Mouse (Mus musculus) midbrain, embryonic 15.5 days (tissue): ENCODE results near the gene Bco2. TPM values are rescaled to one million over a fixed set of nuclear protein-coding genes. Genes with fewer than 3 reads are reported as not detected.

ENCODE experiments used
- ATAC-seq: fragments of 200-750 bp; cut with Nextera tagmentation; replicated peaks from 2 replicates; pipeline ENCODE4 v1.8.0; 2017; ENCODE audit warnings: moderate TSS enrichment
- H3K27ac ChIP-seq: fragments of 300-500 bp; sonication (generic); 2 replicates; pipeline ENCODE4 v1.5.1; 2015; ENCODE audit warnings: mild to moderate bottlenecking, inconsistent platforms
- H3K27me3 ChIP-seq: fragments of 300-500 bp; sonication (generic); replicated peaks from 2 replicates; pipeline ENCODE4 v1.6.1; 2015; ENCODE audit warnings: inconsistent platforms
- H3K36me3 ChIP-seq: fragments of 300-500 bp; sonication (generic); replicated peaks from 2 replicates; pipeline ENCODE4 v1.6.1; 2015; ENCODE audit warnings: inconsistent platforms
- H3K4me1 ChIP-seq: fragments of 300-500 bp; sonication (generic); 2 replicates; pipeline ENCODE4 v1.6.1; 2015; ENCODE audit warnings: inconsistent platforms
- H3K4me2 ChIP-seq: fragments of 300-500 bp; sonication (generic); 2 replicates; pipeline ENCODE4 v1.6.1; 2015; ENCODE audit warnings: inconsistent platforms, mild to moderate bottlenecking, moderate library complexity
- H3K4me3 ChIP-seq: fragments of 300-500 bp; sonication (generic); 2 replicates; pipeline ENCODE4 v1.5.1; 2015; ENCODE audit warnings: mild to moderate bottlenecking, inconsistent platforms
- H3K9ac ChIP-seq: fragments of 300-500 bp; sonication (generic); 2 replicates; pipeline ENCODE4 v1.6.1; 2015; ENCODE audit warnings: mild to moderate bottlenecking, inconsistent platforms
- H3K9me3 ChIP-seq: fragments of 300-500 bp; sonication (generic); 2 replicates; pipeline ENCODE4 v1.6.1; 2016; ENCODE audit warnings: inconsistent platforms
- WGBS: fragments of 180-500 bp; shearing (Covaris S2); methylation state at CpG from one replicate; pipeline ENCODE4 v1.1.7; 2015; ENCODE audit warnings: mixed read lengths; 5-methylcytosine and 5-hydroxymethylcytosine counted together
- polyA plus RNA-seq: library from polyadenylated mRNA; unstranded; fragments of >200 nt; fragmentation: Nextera tagmentation; extraction: Ambion mirVana; gene quantifications from 2 replicates; pipeline ENCODE4 v1.2.1, GENCODE M21; 2015

The Bco2 gene
- polyA plus RNA-seq, result 0.31 and 0.45 TPM in 2 replicates

DNA sequence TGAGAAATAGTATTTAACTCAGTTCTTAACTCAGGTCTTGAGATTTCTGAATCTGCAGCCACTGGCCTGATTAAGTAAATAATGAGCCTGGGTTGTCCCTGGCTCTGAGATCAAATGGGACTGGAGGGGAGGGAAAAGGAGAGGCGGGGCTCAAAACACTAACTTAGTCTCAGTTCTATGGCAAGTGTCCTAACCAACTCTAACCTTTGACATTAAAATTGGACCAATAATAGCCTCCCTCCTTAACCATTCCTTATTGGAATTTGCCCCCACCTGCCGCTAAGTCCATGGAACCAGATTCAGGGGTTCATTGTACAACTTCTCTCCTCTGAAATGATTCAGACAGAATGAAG lies at the start of gene Bco2:
Gene Bco2, minus strand, starts transcription at position 88 of the 353 bp plus-strand sequence.
- 15% methylated on average over 2 of the region's 2 CpGs for WGBS
- Histone ChIP-seq H3K4me1 (peaks cover 16% of the 10 kb centered on the region), H3K4me2 (peak within 1 kb of the TSS; percentile 46), H3K27ac (peak within 1 kb of the TSS; percentile 81), H3K4me3 (peak within 1 kb of the TSS; percentile 28), H3K9me3 (no peaks in the 10 kb centered on the region), H3K36me3 (no peaks in the 10 kb centered on the region), H3K27me3 (no peaks in the 10 kb centered on the region), H3K9ac (peak within 1 kb of the TSS; percentile 37; the same call in 1 of the 2 replicates)
- peak; percentile 56 for ATAC-seq

DNA sequence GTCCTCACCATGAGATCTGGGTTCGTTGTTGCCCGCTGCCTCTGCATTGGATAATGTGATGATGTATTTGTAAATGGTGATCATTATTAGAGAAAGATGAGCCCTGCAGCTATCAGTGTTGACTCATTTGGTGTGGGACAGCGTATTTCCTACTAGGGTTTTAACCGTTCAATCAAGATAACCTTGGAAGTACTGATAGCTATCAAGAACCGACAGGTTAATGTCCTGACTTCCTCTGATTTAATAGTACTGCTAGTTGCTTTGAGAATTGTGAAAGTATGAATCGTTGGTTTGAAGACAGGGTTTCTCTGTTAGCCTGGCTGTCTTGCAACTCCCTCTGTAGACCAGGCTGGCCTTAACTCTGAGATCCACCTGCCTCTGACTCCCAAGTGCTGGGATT lies 49.4 kb upstream of the Bco2 start:
- Histone ChIP-seq H3K9me3 (no peaks in the 10 kb centered on the region), H3K36me3 (peaks cover 20% of the 10 kb centered on the region; the same call in 1 of the 2 replicates), H3K9ac (peak overlapping the region; percentile 90), H3K27me3 (no peaks in the 10 kb centered on the region), H3K27ac (peak overlapping the region; percentile 90), H3K4me3 (peak overlapping the region; percentile 77), H3K4me2 (peak overlapping the region; percentile 83), H3K4me1 (peaks cover 31% of the 10 kb centered on the region)
- WGBS, result 4% methylated on average over 6 of the region's 6 CpGs
- 0 out of 2 replicates have a peak, but pooled peaks have one; percentile 4 for ATAC-seq

DNA sequence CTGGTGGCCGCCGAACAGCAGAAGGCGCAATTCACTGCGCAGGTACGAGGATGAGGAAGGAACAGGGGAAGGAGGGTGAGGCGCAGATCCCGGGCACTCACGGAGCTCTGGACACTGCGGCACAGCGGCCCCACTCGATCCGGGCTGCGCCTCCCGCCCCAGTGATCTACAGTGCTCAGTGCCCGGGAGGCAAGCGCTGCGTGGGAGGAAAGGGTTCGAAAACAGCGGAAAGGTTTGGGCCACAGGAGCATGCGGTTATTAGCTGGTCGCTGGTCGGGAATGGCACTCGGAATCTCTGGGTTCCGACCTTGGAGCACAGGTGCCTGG lies 49.0 kb upstream of the Bco2 start:
- Histone ChIP-seq H3K4me1 (peaks cover 31% of the 10 kb centered on the region), H3K9me3 (no peaks in the 10 kb centered on the region), H3K4me2 (peak overlapping the region; percentile 83), H3K36me3 (peaks cover 23% of the 10 kb centered on the region; the same call in 1 of the 2 replicates), H3K4me3 (peak overlapping the region; percentile 77), H3K9ac (peak overlapping the region; percentile 90), H3K27me3 (no peaks in the 10 kb centered on the region), H3K27ac (peak overlapping the region; percentile 90)
- ATAC-seq, result peak; percentile 92
- 1% methylated on average over 24 of the region's 24 CpGs for WGBS

DNA sequence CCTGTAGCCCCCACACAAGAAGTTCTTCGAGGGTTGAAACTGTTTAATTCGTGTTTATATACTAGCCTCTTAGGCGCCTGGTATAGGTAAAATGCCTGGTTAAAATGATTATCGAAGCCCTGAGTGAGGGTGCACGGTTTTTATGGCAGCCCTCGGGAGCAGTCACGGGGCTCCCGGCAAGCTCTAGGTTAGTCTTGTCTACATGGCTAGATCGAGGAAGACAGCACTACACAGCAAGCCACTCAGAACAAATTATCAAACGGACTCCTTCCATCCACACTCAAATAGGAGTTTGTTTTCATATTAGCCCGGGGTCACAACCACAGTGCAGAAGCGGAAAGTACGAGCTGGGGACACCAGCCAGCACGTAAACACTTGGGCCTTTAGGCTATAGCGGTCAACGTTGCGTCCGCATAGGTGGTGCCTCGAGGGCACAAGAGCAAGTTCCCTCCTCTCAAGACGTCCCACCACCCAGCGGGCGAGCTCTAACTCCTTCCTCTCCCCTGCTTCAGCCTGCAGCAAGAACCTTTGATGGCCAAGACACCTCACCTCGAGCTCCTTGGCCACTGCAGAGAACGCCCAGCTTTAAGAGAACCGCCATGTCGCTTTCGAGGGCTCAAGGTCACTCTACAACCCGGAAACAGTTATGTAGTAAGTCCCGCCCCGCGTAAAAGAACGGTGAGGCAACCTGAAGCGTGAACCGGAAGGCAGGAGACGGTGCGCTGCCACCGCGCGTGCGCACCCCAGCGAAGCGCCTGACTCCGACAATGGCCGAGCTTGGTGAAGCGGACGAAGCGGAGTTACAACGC lies 48.4 kb upstream of the Bco2 start, which contains the start of the genes Sdhd and Timm8b:
Gene Sdhd, minus strand, starts transcription at position 624 of the 809 bp plus-strand sequence.
Gene Timm8b, plus strand, starts transcription at position 722 of the 809 bp plus-strand sequence.
- H3K27me3 ChIP-seq, result no peaks in the 10 kb centered on the region
- H3K9me3 ChIP-seq, result no peaks in the 10 kb centered on the region
- H3K9ac ChIP-seq, result peak within 1 kb of the TSS; percentile 90
- H3K4me1 ChIP-seq, result peaks cover 31% of the 10 kb centered on the region
- H3K36me3 ChIP-seq, result peaks cover 27% of the 10 kb centered on the region
- peak within 1 kb of the TSS; percentile 90 for H3K27ac ChIP-seq
- H3K4me3 ChIP-seq, result peak within 1 kb of the TSS; percentile 77
- peak within 1 kb of the TSS; percentile 83 for H3K4me2 ChIP-seq
- peak; percentile 98 for ATAC-seq
- WGBS, result 1% methylated on average over 48 of the region's 48 CpGs

DNA sequence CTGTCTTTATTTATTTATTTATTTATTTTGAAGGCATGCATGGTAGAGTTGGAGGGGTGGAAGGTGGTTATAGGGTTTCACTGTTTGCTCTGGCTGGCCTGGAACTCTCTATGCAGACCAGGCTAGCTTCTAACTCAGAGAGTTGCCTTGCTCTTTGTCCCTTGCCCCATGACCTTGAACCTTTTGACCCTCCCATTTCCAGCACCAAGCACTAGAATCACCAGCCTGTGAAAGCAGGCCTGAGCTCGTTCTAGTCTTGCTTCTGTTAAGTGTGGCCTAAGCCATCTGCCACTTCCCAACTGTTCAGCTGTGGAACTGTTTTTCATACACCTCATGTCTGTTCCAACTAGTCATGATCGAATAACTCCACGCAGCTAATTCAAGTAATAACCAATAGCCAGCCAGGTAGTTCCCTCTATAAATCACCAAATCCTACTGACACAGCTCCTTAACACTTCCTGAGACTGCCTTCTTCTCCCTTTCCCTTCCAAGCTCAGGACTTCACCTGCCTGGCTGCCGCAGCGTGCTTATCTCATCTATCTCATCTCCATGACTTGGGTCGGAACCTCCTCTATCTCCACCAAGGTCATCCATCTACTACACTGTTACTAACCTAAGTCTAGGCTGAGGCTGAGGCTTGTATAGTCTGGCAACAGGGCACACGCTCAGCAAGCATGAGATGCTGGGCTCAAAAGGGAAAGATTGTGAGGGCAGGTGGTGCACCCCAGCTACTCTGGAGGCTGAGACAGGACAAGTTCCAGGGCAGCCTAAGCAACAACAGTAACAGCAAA lies 47.3 kb upstream of the Bco2 start:
- Histone ChIP-seq H3K9me3 (no peaks in the 10 kb centered on the region), H3K27ac (no peak overlapping the region), H3K36me3 (peaks cover 31% of the 10 kb centered on the region), H3K4me1 (peaks cover 31% of the 10 kb centered on the region), H3K9ac (no peak overlapping the region), H3K4me3 (peak overlapping the region; percentile 77), H3K4me2 (peak overlapping the region; percentile 83), H3K27me3 (no peaks in the 10 kb centered on the region)
- 91% methylated on average over 7 of the region's 7 CpGs for WGBS
- no peak for ATAC-seq

DNA sequence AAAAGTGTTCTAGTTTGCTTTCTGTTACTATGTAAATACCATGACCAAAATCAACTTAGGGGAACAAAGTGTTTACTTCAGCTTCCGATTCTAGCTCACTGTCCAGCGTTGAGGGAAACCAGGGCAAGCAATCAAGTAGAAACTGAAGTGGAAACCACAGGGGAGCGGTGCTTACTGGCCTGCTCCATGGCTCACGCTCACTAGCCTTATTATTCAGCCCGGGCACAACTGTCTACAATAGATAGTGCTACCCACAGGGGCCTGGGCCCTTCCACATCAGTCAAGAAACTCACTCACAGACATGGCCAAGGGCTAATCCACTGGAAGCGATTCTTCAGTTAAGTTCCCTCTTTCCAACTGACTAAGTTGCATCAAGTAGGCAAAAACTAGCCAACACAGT lies 46.6 kb upstream of the Bco2 start:
- peaks cover 36% of the 10 kb centered on the region for H3K36me3 ChIP-seq
- no peak overlapping the region for H3K9ac ChIP-seq
- peaks cover 31% of the 10 kb centered on the region for H3K4me1 ChIP-seq
- no peak overlapping the region for H3K27ac ChIP-seq
- no peak overlapping the region for H3K4me2 ChIP-seq
- no peaks in the 10 kb centered on the region for H3K27me3 ChIP-seq
- ATAC-seq, result no peak
- no peaks in the 10 kb centered on the region for H3K9me3 ChIP-seq
- WGBS, result 79% methylated on average over 6 of the region's 6 CpGs
- H3K4me3 ChIP-seq, result no peak overlapping the region

DNA sequence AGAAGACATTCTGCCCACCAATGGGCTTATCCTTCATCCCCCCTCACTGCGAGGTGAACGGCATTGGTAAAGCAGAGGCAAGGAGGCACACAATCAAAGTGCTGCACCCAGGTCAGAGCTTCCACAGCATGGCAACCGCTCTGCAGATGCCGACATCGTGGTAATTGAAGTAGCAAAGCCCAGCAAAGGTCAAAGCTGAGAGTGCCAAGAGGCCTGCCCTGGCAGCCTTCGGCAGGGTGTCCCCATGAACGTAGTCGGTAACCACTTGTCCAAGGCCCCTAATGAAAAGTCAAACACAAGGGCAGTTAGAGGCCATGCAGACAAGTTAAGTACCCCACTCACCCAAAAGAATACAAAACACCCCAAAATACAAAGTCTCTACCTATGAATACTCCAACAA lies 42.0 kb upstream of the Bco2 start:
- no peak for ATAC-seq
- peaks cover 6% of the 10 kb centered on the region for H3K4me1 ChIP-seq
- no peak overlapping the region for H3K9ac ChIP-seq
- WGBS, result 95% methylated on average over 8 of the region's 8 CpGs
- no peaks in the 10 kb centered on the region for H3K27me3 ChIP-seq
- H3K4me2 ChIP-seq, result no peak overlapping the region
- H3K36me3 ChIP-seq, result peaks cover 43% of the 10 kb centered on the region
- no peaks in the 10 kb centered on the region for H3K9me3 ChIP-seq
- H3K4me3 ChIP-seq, result no peak overlapping the region
- no peak overlapping the region for H3K27ac ChIP-seq

DNA sequence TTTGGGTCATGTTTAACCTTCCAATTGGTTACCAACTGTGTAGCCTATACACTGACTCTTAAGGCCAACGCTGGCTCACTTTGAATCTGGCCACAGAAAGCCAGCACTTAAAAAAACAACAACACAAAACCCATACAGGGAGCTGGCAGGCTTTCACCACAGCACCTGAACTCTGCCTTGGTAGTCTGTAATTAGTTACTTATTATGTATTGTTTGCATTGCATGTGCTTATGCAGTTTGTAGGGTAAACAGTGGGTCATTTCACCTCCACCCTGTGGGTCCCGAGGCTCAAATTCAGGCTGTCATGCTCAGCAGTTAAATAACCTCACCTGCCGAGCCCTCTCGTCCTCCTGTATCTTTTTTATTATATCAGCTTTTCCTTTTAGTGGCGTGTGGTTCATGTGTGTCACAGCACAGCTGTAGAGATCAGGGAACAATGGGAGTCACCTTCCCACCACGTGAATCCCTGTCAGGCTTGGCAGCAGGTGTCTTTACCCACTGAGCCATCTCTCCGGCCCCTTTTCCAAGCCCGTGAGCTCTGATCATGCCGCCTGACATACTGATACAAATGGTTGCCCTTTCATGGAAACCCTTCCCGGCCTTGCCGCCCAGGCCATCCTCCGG lies 39.9 kb upstream of the Bco2 start:
- Histone ChIP-seq H3K4me1 (no peaks in the 10 kb centered on the region), H3K9me3 (no peaks in the 10 kb centered on the region), H3K27me3 (no peaks in the 10 kb centered on the region), H3K36me3 (peaks cover 38% of the 10 kb centered on the region), H3K4me3 (no peak overlapping the region), H3K27ac (no peak overlapping the region), H3K9ac (no peak overlapping the region), H3K4me2 (no peak overlapping the region)
- no peak for ATAC-seq
- 78% methylated on average over 12 of the region's 12 CpGs for WGBS

DNA sequence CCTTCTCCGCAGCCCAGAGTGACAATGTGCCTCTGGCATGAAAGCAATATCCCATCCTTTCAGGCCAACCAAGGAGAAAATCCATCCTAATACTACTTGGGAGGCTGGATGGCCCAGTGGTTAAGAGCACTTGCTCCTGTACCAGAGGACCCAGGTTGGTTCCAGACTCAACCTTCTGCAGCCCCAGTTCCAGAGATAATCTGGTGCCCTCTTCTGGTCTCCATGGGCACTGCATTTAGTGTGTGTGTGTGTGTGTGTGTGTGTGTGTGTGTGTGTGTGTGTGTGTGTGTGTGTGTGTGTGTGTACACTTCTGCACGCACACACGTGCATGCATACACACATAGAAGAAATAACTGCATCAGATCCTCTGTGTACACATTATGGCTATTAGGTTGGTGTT lies 38.6 kb upstream of the Bco2 start:
- WGBS, result 100% methylated on average over 1 of the region's 3 CpGs
- Histone ChIP-seq H3K4me3 (no peak overlapping the region), H3K9ac (no peak overlapping the region), H3K4me2 (no peak overlapping the region), H3K4me1 (no peaks in the 10 kb centered on the region), H3K36me3 (peaks cover 27% of the 10 kb centered on the region), H3K9me3 (no peaks in the 10 kb centered on the region), H3K27me3 (no peaks in the 10 kb centered on the region), H3K27ac (no peak overlapping the region)
- ATAC-seq, result no peak

DNA sequence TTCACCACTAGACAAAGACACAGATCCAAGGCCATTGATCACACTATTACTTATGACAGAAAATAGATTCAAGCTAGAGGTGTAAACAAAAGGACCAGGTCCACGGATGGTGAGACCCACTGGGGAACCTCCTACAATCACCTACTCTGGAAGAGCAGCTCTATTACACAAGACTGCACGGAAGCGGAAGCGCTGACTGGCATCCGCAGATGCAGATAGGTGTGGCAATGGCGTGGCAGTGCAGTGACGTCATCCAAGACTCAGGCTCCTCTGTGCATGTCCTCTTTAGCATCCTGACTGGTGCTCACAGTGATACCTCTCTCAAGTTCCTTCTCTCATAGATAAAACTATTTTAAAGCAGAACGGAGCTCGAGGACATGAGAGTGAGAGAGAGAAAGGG lies 38.0 kb upstream of the Bco2 start:
- peaks cover 21% of the 10 kb centered on the region for H3K36me3 ChIP-seq
- H3K9ac ChIP-seq, result no peak overlapping the region
- ATAC-seq, result no peak
- WGBS, result 89% methylated on average over 9 of the region's 9 CpGs
- no peaks in the 10 kb centered on the region for H3K27me3 ChIP-seq
- H3K9me3 ChIP-seq, result no peaks in the 10 kb centered on the region
- no peaks in the 10 kb centered on the region for H3K4me1 ChIP-seq
- no peak overlapping the region for H3K27ac ChIP-seq
- H3K4me2 ChIP-seq, result no peak overlapping the region
- H3K4me3 ChIP-seq, result no peak overlapping the region

DNA sequence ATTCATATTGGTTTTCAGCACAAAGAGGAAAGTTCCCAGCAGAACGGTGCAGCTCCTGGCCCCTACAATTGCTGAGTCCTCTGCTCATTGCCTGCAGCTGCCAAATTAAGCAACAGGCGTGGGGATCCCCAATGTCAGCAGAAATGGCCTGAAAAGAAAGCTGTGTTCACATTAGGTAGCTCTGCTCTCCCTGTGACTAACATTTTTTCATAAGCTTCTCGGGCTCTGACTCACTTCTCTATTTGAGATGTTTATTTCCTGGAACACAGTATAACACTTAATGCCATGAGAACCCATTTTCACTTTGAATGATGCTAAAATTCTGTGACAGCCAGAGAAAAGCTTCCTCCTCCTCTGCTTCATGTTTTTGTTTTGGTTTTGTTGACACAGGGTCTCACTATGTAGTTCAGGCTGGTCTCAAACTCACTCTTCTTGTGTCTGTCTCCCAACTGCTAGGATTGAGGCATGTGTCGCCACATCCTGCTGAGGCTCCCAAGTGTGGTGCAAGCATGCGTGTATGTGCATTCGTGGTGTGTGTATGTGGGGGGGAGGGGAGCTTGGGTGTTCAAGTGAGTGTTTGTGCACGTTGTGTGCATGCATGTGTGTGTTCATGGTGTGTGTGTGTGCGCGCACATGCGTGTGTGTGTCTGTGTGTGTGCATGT lies 36.0 kb upstream of the Bco2 start:
- no peaks in the 10 kb centered on the region for H3K9me3 ChIP-seq
- H3K36me3 ChIP-seq, result peaks cover 4% of the 10 kb centered on the region; the same call in 1 of the 2 replicates
- ATAC-seq, result no peak
- H3K4me1 ChIP-seq, result no peaks in the 10 kb centered on the region
- H3K4me3 ChIP-seq, result no peak overlapping the region
- no peaks in the 10 kb centered on the region for H3K27me3 ChIP-seq
- H3K4me2 ChIP-seq, result no peak overlapping the region
- H3K27ac ChIP-seq, result no peak overlapping the region
- WGBS, result 81% methylated on average over 10 of the region's 10 CpGs
- no peak overlapping the region for H3K9ac ChIP-seq

DNA sequence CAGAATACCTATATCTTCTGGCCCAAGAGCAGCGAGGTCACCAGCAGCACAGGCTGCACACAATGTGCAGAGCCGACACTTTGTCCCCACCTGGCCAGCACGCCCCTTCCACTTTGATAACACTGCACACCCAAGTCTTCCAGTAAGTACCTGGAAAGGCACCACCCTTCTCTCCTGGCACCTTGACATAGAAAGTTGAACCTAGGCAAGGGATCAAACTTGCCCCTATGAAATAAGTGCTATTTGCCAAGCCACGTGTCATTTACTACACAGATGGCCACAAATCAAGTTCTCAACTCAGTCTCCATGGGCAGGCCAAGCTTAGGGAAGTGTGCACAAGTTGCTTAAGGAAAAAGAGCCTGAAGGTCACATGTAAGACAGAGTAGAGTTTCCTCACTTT lies 32.0 kb upstream of the Bco2 start:
- no peak for ATAC-seq
- Histone ChIP-seq H3K9ac (no peak overlapping the region), H3K4me3 (no peak overlapping the region), H3K27ac (no peak overlapping the region), H3K27me3 (no peaks in the 10 kb centered on the region), H3K4me1 (no peaks in the 10 kb centered on the region), H3K36me3 (no peaks in the 10 kb centered on the region), H3K9me3 (no peaks in the 10 kb centered on the region), H3K4me2 (no peak overlapping the region)
- 81% methylated on average over 4 of the region's 4 CpGs for WGBS
